Mouse (Mus musculus) cortical plate, adult 2 months (tissue): ENCODE results near the gene Fem1b. TPM values are rescaled to one million over a fixed set of nuclear protein-coding genes. Genes with fewer than 3 reads are reported as not detected.
A peak's percentile ranks its signal among the peaks of the same experiment; 100 is the strongest.
"Not testable (repeated sequence)": the region's sequence is repeated elsewhere in the genome, so short reads cannot be mapped to it uniquely, and the experiment has no call there.

Experiments
- H3K27ac ChIP-seq: fragments of 200-500 bp; 2 replicates; pipeline ENCODE4 v1.5.1; 2012; ENCODE audit warnings: low read length, control low read depth, inconsistent platforms; ENCODE audit not compliant: insufficient read depth
- H3K4me1 ChIP-seq: fragments of 200-500 bp; 2 replicates; pipeline ENCODE4 v1.6.1; 2011; ENCODE audit warnings: low read length; ENCODE audit not compliant: control insufficient read depth, insufficient read depth
- H3K4me3 ChIP-seq: fragments of 200-500 bp; 2 replicates; pipeline ENCODE4 v1.5.1; 2011; ENCODE audit warnings: mild to moderate bottlenecking, low read length, control low read depth; ENCODE audit not compliant: insufficient read depth
- CTCF ChIP-seq: fragments of 200-500 bp; IDR thresholded peaks from 2 replicates; pipeline ENCODE4 v1.5.1; 2011; ENCODE audit warnings: mild to moderate bottlenecking, control low read depth, low read length; ENCODE audit not compliant: insufficient read depth; ENCODE audit errors: extremely low read depth
- POLR2A ChIP-seq: fragments of 200-500 bp; IDR thresholded peaks from 2 replicates; pipeline ENCODE4 v1.6.1; 2011; ENCODE audit warnings: mild to moderate bottlenecking, low read length, control low read depth; ENCODE audit not compliant: insufficient read depth; ENCODE audit errors: extremely low read depth
- polyA plus RNA-seq: library from polyadenylated mRNA; depleted of rRNA; stranded (reverse); fragments of >200 nt; gene quantifications from 2 replicates; pipeline ENCODE4 v1.2.3, GENCODE M21; 2012

Gene Fem1b
- polyA plus RNA-seq, 1 experiment: 41.9 TPM

DNA sequence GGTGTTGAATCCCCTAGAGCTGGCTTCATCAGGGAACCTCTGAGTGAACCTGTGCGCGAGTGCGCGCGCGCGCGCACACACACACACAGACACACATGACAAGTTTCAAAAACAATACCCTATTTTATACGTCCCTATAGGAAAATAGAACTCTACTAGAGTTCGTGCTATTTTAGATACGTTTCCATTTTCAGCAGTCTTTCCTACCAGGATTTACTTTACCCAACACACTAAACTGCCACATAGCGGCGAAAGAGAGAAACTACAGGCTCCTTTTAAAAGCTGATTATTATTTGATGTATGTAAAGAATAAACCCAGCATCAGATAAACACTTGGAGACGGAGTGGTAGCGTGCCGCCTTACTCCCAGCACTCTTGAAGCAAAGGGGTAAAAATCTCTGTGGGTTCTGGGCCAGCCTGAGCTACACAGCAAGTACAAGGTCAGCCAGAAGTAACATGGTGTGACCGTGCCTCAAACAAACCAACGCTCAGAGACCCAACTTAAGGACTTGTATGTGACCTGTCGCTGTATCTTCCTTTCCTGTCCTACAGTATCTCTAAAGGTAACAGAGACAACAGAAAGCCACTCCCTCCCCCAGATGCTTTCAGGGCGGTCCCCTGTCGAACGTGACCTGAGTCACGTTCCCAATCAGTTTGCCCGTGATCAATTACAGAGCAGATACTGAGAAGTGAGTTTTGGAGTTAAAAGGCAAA is 16.4 kb upstream of the Fem1b start:
- Histone ChIP-seq H3K4me3 (peak overlapping the region; percentile 17), H3K27ac (no peak overlapping the region)
- TF ChIP-seq CTCF (peak; percentile 3; the same call in 1 of the 2 replicates), POLR2A (no peak)

DNA sequence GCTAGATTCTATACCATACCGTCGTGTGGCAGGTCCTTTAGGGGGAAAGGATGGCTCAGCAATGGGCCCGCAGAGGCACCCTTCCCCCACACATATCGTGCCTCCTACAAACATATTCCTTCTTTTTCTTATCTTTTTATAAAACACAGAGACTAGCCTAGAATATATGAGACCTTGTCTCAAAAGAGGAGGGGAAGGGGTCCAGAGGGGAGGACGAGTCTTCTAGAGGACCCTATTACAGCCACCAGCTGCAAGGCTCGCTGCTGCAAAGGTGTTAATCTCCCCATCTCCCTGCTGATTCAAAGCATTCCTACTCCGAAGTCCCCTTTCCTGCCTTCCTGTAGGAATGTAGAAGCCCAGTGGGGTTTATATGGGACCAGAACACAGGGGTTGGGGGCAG is 14.7 kb upstream of the Fem1b start:
- H3K4me1 ChIP-seq: no peaks in the 10 kb centered on the region
- H3K4me3 ChIP-seq: no peak overlapping the region
- TF ChIP-seq POLR2A (no peak), CTCF (no peak)
- H3K27ac ChIP-seq: no peak overlapping the region

More for the DNA sequence above, 16.4 kb upstream of the Fem1b start:
- H3K4me1 ChIP-seq: no peaks in the 10 kb centered on the region

DNA sequence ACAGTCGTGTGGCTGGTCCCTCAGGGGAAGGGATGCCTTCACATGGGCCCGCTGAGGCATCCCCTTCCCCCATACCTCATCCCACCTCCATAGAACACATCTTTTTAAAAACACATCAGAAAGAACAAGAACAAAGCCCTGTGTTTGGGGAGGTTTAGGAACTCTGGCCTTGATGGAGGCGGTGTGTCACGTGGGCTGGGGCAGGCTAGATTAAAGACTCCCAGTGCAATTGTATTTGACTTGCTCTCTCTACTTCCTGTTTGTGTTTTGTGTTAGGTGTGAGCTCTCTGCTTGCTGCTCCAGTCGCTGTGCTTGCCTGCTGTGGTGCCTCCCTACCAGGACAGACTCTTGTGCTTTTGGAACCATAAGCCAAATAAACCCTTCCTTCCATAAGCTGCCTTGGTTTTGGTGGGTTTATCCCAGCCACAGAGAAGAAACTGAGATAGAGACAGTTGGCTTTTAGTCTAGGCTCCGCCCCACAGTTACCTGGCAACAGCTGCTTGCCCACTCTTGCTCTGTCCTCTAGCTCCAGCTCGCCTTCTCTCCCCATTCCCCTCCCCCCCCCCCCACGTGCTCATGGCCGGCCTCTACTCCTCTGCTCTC is 14.2 kb upstream of the Fem1b start:
- no peak overlapping the region for H3K4me3 ChIP-seq
- no peak for TF ChIP-seq CTCF
- no peak for TF ChIP-seq POLR2A
- H3K27ac ChIP-seq: no peak overlapping the region
- H3K4me1 ChIP-seq: no peaks in the 10 kb centered on the region

DNA sequence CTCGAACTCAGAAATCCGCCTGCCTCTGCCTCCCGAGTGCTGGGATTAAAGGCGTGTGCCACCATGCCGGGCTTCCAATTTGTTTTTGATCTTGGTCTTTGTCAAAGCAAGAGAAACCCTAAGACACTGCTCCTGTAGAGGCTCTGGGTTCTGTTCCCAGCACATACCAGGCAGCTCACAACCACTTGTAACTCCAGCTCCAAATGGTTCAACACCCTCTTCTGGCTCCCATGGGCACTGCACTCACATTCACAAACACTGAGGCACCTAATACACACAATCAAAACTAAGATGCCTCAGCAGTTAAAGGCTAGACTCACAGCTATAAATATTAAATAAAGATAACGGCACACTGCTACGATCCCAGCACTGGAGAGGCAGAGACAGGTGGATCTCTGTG is 10.1 kb upstream of the Fem1b start:
- no peak overlapping the region for H3K4me3 ChIP-seq
- 0 out of 2 replicates have a peak, but pooled peaks cover 3% of the 10 kb centered on the region for H3K4me1 ChIP-seq
- H3K27ac ChIP-seq: no peak overlapping the region
- no peak for TF ChIP-seq CTCF
- no peak for TF ChIP-seq POLR2A

DNA sequence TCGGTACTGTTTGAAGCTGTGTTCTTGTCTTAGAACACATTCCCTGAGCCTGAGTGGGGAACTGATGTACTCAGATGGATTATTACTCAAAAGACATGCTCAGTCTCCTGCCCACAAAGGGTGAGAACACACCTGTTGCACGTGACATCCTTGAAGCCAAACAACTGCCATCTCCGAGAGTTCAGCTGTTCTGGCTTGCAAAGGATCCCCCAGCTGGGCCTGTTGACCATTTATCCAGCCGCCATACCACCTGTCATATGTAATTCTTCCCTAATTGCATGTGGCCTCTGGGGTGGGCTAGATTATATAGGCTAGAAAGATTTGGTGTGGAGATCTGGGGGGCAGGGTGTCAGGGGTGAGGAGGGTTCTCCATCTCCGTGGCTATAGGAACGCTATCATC is 9.1 kb upstream of the Fem1b start:
- no peak overlapping the region for H3K27ac ChIP-seq
- H3K4me3 ChIP-seq: no peak overlapping the region
- no peak for TF ChIP-seq CTCF
- TF ChIP-seq POLR2A: no peak
- 0 out of 2 replicates have a peak, but pooled peaks cover 3% of the 10 kb centered on the region for H3K4me1 ChIP-seq

DNA sequence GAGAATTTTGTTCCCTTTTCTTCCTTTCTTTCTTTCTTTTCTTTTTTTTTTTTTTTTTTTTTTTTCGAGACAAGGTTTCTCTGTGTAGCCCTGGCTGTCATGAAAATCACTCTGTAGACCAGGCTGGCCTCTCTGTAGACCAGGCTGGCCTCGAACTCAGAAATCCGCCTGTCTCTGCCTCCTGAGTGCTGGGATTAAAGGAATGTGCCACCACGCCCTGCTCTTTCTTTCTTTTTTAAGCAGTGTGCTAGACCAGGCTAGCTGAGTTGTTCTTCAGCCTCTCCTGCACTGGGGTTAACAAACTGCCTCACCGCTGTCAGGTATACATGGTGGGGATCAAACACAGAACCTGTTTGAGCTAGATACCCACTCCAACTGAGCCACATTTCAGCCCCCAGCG is 8.2 kb upstream of the Fem1b start:
- not testable (repeated sequence) for H3K4me1 ChIP-seq, H3K4me3 ChIP-seq, H3K27ac ChIP-seq

DNA sequence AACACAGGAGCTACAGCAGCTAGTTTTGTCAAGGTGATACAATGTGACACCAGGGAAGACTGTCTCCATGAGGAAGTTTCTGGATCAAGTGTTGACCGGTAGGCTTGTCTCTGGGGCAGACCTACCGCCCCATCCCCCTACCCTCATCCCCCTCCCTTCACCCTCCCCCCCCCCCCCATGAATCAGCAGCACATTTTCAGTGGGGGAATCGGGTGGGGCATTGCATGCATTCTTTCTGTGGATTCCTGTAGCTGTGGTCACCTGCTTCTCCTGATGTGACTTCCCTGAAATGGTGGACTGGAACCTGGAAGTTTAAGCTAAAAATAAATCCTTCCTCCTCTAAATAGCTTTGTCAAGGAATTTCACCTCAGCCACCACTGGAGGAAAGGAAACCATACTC is 7.8 kb upstream of the Fem1b start:
- TF ChIP-seq POLR2A (no peak), CTCF (no peak)
- H3K4me1 ChIP-seq: 0 out of 2 replicates have a peak, but pooled peaks cover 3% of the 10 kb centered on the region
- H3K27ac ChIP-seq: no peak overlapping the region
- H3K4me3 ChIP-seq: no peak overlapping the region

DNA sequence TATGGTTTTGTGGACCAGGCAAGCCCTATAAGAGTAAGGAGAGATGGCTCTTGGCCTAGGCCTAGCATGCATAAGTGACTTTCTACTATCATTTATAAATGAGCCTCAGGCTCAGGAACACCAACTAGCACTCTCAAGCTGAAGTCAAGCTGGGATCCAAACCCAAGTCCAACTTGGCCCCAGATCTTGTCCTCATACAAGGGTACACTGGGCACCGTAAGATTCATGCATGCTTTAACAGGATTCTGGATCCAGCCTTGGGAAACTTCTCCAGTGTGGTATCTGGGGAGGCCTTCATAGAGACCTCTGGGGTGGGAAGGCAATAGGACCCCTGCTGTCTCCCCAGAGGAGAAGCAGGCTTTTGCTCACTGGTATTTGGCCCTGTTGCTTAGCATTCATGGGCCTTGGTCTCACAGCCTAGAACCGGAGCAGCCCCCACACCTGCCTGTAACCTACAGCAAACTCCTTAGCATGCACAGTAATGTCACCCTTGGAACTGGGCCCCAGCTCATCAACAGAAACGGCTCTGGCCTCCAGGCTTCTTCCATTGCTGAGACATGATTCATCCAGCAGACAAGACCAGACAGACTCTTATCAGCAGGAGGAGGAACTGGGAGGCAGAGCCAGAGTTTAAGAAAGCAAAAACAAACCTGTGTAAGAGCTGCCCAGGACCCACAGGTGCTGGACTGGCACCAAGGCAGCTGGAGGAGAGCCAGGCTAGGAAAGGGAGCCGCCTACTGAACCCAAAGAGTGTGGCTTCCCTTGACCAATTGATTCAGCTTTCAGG is 6.3 kb upstream of the Fem1b start:
- H3K4me3 ChIP-seq: no peak overlapping the region
- TF ChIP-seq POLR2A (no peak), CTCF (no peak)
- 0 out of 2 replicates have a peak, but pooled peaks cover 3% of the 10 kb centered on the region for H3K4me1 ChIP-seq
- no peak overlapping the region for H3K27ac ChIP-seq

DNA sequence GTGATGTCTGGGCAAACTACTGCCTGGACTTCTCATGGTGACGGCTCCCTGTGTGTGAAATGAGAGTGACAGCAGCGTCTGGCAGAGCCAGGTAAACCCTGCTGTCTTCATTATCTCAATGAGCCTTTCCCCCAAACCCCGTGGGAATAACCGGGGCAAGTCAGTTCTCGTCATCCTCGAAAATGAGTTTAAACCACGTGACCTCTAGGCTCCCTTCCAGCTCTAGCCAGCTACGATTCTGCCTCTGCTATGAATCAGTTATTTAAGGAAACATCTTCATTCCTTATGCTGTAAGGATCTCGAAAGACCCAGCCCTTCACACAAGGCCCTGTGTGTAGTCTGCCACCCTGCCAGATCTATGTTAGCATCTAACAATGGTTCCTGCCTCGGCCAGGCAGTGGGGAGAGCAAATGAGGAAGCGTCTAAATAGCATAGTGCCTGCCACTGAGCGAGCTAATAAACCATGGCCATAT is 5.4 kb upstream of the Fem1b start:
- Histone ChIP-seq H3K4me3 (no peak overlapping the region), H3K4me1 (peaks cover 8% of the 10 kb centered on the region; the same call in 1 of the 2 replicates), H3K27ac (no peak overlapping the region)
- no peak for TF ChIP-seq POLR2A
- TF ChIP-seq CTCF: no peak
